Comparison of ENCODE assay signal across 8 mouse cellular contexts in the genomic region with DNA sequence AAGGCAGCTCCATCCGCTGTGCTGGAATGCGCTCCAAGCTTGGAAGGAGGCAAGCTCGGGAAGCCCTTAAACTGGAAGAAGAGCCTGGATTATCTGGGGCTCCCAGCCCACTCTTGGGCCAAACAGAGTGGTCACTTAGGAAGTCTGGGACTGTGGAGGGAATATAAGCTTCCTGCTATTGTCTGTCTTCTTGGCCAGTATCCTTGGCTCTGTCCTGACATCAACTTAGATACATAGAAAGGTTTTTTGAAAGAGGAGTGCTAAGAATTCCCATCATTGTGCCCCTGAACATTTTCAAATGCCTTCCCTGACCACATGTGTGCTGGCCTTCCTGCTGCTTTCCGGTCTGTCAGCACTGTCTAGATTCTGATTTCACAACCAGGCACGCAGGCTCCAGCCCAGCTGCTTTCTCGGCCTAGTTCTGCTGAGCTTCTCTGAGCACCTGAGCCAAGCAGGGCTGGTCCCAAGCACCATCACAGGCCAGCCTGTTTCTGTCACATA. TPM values are rescaled to one million over a fixed set of nuclear protein-coding genes. Genes with fewer than 3 reads are reported as not detected.
DNase-seq lines count a peak whose midpoint lies in the region; ATAC-seq and TF ChIP-seq lines count a peak whose summit lies in the region.
"Had no signal": no experiment of that assay in that cellular context is flagged by ENCODE, and none has a peak within 500 bp of the region (broad histone marks: within the 10 kb centered on the region; RNA-seq: fewer than 3 reads in every experiment).

No protein-coding gene starts in this region.

- H3ac ChIP-seq in myocyte (ENCODE audit: control insufficient read depth, insufficient read length), result no peak overlapping the region

- peak overlapping the region; percentile 47; the same call in 1 of the 2 replicates for H3K27ac ChIP-seq in limb, embryonic 15.5 days
- no peak overlapping the region for H3K27ac ChIP-seq in limb, embryonic 10.5 days
- H3K27ac ChIP-seq in intestine, postnatal 0 days (ENCODE audit: low read depth, low read length), result peak overlapping the region; percentile 92; the same call in 1 of the 2 replicates
- H3K27ac ChIP-seq: midbrain, embryonic 12.5 days had no signal

- no peak for TF ChIP-seq POLR2A in myocyte (IDR thresholded peaks at IDR 0.05; ENCODE audit: insufficient read length, low read depth)

- ATAC-seq in limb, embryonic 15.5 days (ENCODE audit: insufficient number of reproducible peaks, low FRiP score, low TSS enrichment, low read depth), result no peak
- ATAC-seq in intestine, postnatal 0 days, result no peak
- ATAC-seq in inflammation-experienced regulatory T-cells, adult 6 months, result no peak

- no peak for TF ChIP-seq CTCF in intestine, postnatal 0 days (IDR thresholded peaks at IDR 0.05; ENCODE audit: low read depth)

- H3K4me3 ChIP-seq in limb, embryonic 15.5 days, result no peak overlapping the region
- no peak overlapping the region for H3K4me3 ChIP-seq in limb, embryonic 10.5 days
- no peak overlapping the region for H3K4me3 ChIP-seq in intestine, postnatal 0 days (ENCODE audit: low read depth, low read length)
- H3K4me3 ChIP-seq in myocyte, result no peak overlapping the region

- H3K4me1 ChIP-seq in limb, embryonic 15.5 days, result peaks cover 22% of the 10 kb centered on the region; the same call in 1 of the 2 replicates
- peaks cover 14% of the 10 kb centered on the region for H3K4me1 ChIP-seq in limb, embryonic 10.5 days
- peaks cover 19% of the 10 kb centered on the region for H3K4me1 ChIP-seq in intestine, postnatal 0 days (replicated peaks; ENCODE audit: control insufficient read depth, insufficient read depth, low read length)

- 61% methylated on average over 6 of the region's 6 CpGs for WGBS in limb, embryonic 15.5 days
- 82% methylated on average over 6 of the region's 6 CpGs for WGBS in limb, embryonic 10.5 days
- WGBS in intestine, postnatal 0 days, result 50% methylated on average over 6 of the region's 6 CpGs

- H3K27me3 ChIP-seq in limb, embryonic 15.5 days, result no peaks in the 10 kb centered on the region
- peaks cover 44% of the 10 kb centered on the region for H3K27me3 ChIP-seq in limb, embryonic 10.5 days (ENCODE audit: low read depth, poor library complexity, severe bottlenecking)
- no peaks in the 10 kb centered on the region for H3K27me3 ChIP-seq in intestine, postnatal 0 days (replicated peaks; ENCODE audit: control insufficient read depth, insufficient read depth, low read length)
- H3K27me3 ChIP-seq in myocyte (ENCODE audit: control insufficient read depth, insufficient read depth, insufficient read length), result no peaks in the 10 kb centered on the region

- H3K9ac ChIP-seq in limb, embryonic 15.5 days, result no peak overlapping the region
- H3K9ac ChIP-seq in intestine, postnatal 0 days (ENCODE audit: low read depth, low read length), result no peak overlapping the region

- H3K79me2 ChIP-seq in myocyte (ENCODE audit: control insufficient read depth, insufficient read depth), result peaks cover 6% of the 10 kb centered on the region

- no peaks in the 10 kb centered on the region; the same call in 1 of the 2 replicates for H3K9me3 ChIP-seq in limb, embryonic 15.5 days
- no peaks in the 10 kb centered on the region for H3K9me3 ChIP-seq in limb, embryonic 10.5 days (replicated peaks)
- H3K9me3 ChIP-seq in intestine, postnatal 0 days (ENCODE audit: control insufficient read depth), result no peaks in the 10 kb centered on the region
- H3K9me3 ChIP-seq: midbrain, embryonic 12.5 days had no signal

- no peak for DNase-seq in limb, embryonic 10.5 days (ENCODE audit: low spot score)
- DNase-seq in gastrocnemius, postnatal 25 days, result peak; percentile 66
- no peak for DNase-seq in cerebellum, adult 18-20 months

- no peak overlapping the region for H3K4me2 ChIP-seq in limb, embryonic 15.5 days
- H3K4me2 ChIP-seq in intestine, postnatal 0 days (replicated peaks; ENCODE audit: low read depth), result peak overlapping the region; percentile 17; the same call in 1 of the 2 replicates
- peak overlapping the region; percentile 79 for H3K4me2 ChIP-seq in myocyte (ENCODE audit: low read depth)

- H3K36me3 ChIP-seq in limb, embryonic 15.5 days, result no peaks in the 10 kb centered on the region
- H3K36me3 ChIP-seq in limb, embryonic 10.5 days, result no peaks in the 10 kb centered on the region
- no peaks in the 10 kb centered on the region for H3K36me3 ChIP-seq in intestine, postnatal 0 days (ENCODE audit: control insufficient read depth, insufficient read depth)
- no peaks in the 10 kb centered on the region for H3K36me3 ChIP-seq in myocyte (ENCODE audit: control insufficient read depth, insufficient read depth)
- H3K36me3 ChIP-seq: midbrain, embryonic 12.5 days had no signal

TF ChIP-seq in myocyte, 11 proteins besides CTCF, POLR2A, EP300 and RAD21:
- no peak for TF ChIP-seq MAX (IDR thresholded peaks at IDR 0.05; ENCODE audit: low read depth)
- TF ChIP-seq CEBPB (IDR thresholded peaks at IDR 0.05; ENCODE audit: insufficient read depth, poor library complexity, severe bottlenecking), result no peak
- TF ChIP-seq POLR2AphosphoS2 (IDR thresholded peaks at IDR 0.05; ENCODE audit: insufficient read length, low read depth), result no peak
- TF ChIP-seq MYOD1 (IDR thresholded peaks at IDR 0.05; ENCODE audit: control insufficient read depth in 1 of 3, insufficient read length in 2 of 3, low read depth in 2 of 3), result no peak
- peak in 1 of 3 experiments; percentile 28 for TF ChIP-seq MYOG (IDR thresholded peaks at IDR 0.05; ENCODE audit: control insufficient read depth in 1 of 3, insufficient read depth in 1 of 3, insufficient read length in 2 of 3, low read depth in 2 of 3)
- TF ChIP-seq SRF (IDR thresholded peaks at IDR 0.05; ENCODE audit: control insufficient read depth, insufficient read length, low read depth), result no peak
- TF ChIP-seq TCF12 (IDR thresholded peaks at IDR 0.05; ENCODE audit: insufficient read depth, poor library complexity, severe bottlenecking), result no peak

RNA-seq across cellular contexts. Expression of a gene that starts 1.0 kb away (rescaled TPM):
- 11.4 and 11.9 TPM in 2 replicates for polyA plus RNA-seq in limb, embryonic 15.5 days (2015; fragmentation: Nextera tagmentation; extraction: Ambion mirVana)
- 3.1 and 4.2 TPM in 2 replicates for polyA plus RNA-seq in limb, embryonic 10.5 days (2016; fragmentation: Nextera tagmentation; extraction: Ambion mirVana)
- 1 to 10 TPM; 4.3 to 4.7 TPM for total RNA-seq in gastrocnemius, postnatal 25 days (2021)
- 32.3 and 35.0 TPM in 2 replicates for polyA plus RNA-seq in intestine, postnatal 0 days (2015; fragmentation: Nextera tagmentation; extraction: Ambion mirVana)
- polyA plus RNA-seq in myocyte (2012; fragmentation: generic; extraction: Trizol), result 10.7 TPM
- polyA plus RNA-seq in inflammation-experienced regulatory T-cells, adult 6 months (2017; shearing (Covaris generic)), result 10 to 100 TPM; 37.9 to 62.8 (median 54.6) TPM

RNA-seq across cellular contexts. Expression of a gene that starts 52.3 kb away (rescaled TPM):
- 0.61 and 0.92 TPM in 2 replicates for polyA plus RNA-seq in limb, embryonic 15.5 days (2015; fragmentation: Nextera tagmentation; extraction: Ambion mirVana)
- 0.19 and 0.21 TPM in 2 replicates for polyA plus RNA-seq in limb, embryonic 10.5 days (2016; fragmentation: Nextera tagmentation; extraction: Ambion mirVana)
- total RNA-seq in gastrocnemius, postnatal 25 days (2021), result under 1 TPM; 0.15 to 0.27 TPM
- polyA plus RNA-seq in intestine, postnatal 0 days (2015; fragmentation: Nextera tagmentation; extraction: Ambion mirVana), result 0.08 and 0.09 TPM in 2 replicates
- polyA plus RNA-seq in myocyte (2012; fragmentation: generic; extraction: Trizol), result 0.59 TPM
- 10 to 100 TPM; 68.7 to 92.3 (median 73.8) TPM for polyA plus RNA-seq in inflammation-experienced regulatory T-cells, adult 6 months (2017; shearing (Covaris generic))

RNA-seq across cellular contexts. Expression of a gene that starts 59.5 kb away (rescaled TPM):
- polyA plus RNA-seq in limb, embryonic 15.5 days (2015; fragmentation: Nextera tagmentation; extraction: Ambion mirVana), result 102 and 103 TPM in 2 replicates
- polyA plus RNA-seq in limb, embryonic 10.5 days (2016; fragmentation: Nextera tagmentation; extraction: Ambion mirVana), result 123 and 129 TPM in 2 replicates
- 1 to 10 TPM; 9.3 TPM for total RNA-seq in gastrocnemius, postnatal 25 days (2021)
- polyA plus RNA-seq in intestine, postnatal 0 days (2015; fragmentation: Nextera tagmentation; extraction: Ambion mirVana), result 84.5 and 87.9 TPM in 2 replicates
- 78.3 TPM for polyA plus RNA-seq in myocyte (2012; fragmentation: generic; extraction: Trizol)
- 100 to 1,000 TPM in 1 of 3 experiments, 10 to 100 TPM in 2; 87.0 to 103 (median 99.4) TPM for polyA plus RNA-seq in inflammation-experienced regulatory T-cells, adult 6 months (2017; shearing (Covaris generic))

Comparison
In these comparisons a context has a peak if more than half of its experiments do, and no peak if none do; other contexts are left out.
1. RNA of a gene that starts 52.3 kb away (polyA plus RNA-seq): 68.7 to 92.3 TPM in inflammation-experienced regulatory T-cells, adult 6 months; 0.61 to 0.92 TPM in limb, embryonic 15.5 days, 0.59 TPM in myocyte (single experiment), 0.19 to 0.21 TPM in limb, embryonic 10.5 days and 0.08 to 0.09 TPM in intestine, postnatal 0 days; every median in the first group is over 10 times any median in the second.